Mouse (Mus musculus) kidney, adult 2 months (tissue): ENCODE results near the gene Cfap161.

ENCODE experiments used
- CTCF ChIP-seq: fragments of 200-500 bp; conservative IDR thresholded peaks from 2 replicates; pipeline ENCODE4 v1.5.1; 2011; ENCODE audit warnings: low read depth, mild to moderate bottlenecking, control low read depth, low read length, moderate library complexity, mixed read lengths; ENCODE audit not compliant: insufficient read depth, insufficient read length
- POLR2A ChIP-seq: fragments of 200-500 bp; IDR thresholded peaks from one replicate; pipeline ENCODE4 v1.6.1; 2011; ENCODE audit warnings: low read depth, low read length, control low read depth

GRCm38 (mm10) chr7:83742026-83742425, 52.7 kb downstream of the Cfap161 start:
- TF ChIP-seq CTCF = no peak
- no peak for TF ChIP-seq POLR2A
